Mouse (Mus musculus) G1E (cell line): Measurements from ENCODE around the gene Actc1.

Experiments used
- CTCF ChIP-seq: IDR thresholded peaks from 2 replicates; pipeline ENCODE4 v1.5.1; 2012; ENCODE audit warnings: low read depth, low read length, inconsistent platforms, mixed read lengths
- GATA1 ChIP-seq: IDR thresholded peaks from 2 replicates; pipeline ENCODE4 v1.6.1; 2012; ENCODE audit warnings: borderline replicate concordance, low read length, inconsistent platforms, mixed read lengths
- TAL1 ChIP-seq: conservative IDR thresholded peaks from 2 replicates; pipeline ENCODE4 v1.6.1; 2012; ENCODE audit warnings: low read depth, low read length, inconsistent platforms, mixed read lengths

DNA sequence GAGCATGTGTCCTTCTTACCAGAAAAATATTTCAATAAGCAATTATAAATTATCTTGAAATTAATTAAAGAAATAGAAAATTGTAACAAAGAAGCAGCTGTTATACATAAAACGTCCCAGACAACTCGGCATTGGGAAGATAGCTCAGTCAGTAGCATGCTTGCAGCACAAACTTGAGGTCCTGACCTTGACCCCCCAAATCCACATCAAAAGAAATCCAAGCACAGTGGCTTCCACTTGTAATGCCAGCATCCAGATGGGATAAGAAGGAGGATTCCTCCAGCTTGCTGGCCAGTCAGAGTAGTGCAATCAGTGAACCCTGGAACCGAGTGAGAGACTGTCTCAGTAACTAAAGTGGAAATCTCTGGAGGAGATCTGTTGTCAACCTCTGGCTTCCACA is 12.9 kb upstream of the Actc1 start:
- TF ChIP-seq CTCF (no peak), TAL1 (no peak), GATA1 (no peak)
